Mouse (Mus musculus) bone marrow macrophage, adult 2 months (primary cell): ENCODE data around the gene Coro2b. TPM values are rescaled to one million over a fixed set of nuclear protein-coding genes. Genes with fewer than 3 reads are reported as not detected.

ENCODE experiments used
- H3K27ac ChIP-seq: 2 replicates; pipeline ENCODE4 v1.5.1; 2012; ENCODE audit warnings: low read depth, low read length; ENCODE audit not compliant: insufficient read depth
- H3K4me1 ChIP-seq: 2 replicates; pipeline ENCODE4 v1.6.1; 2012; ENCODE audit warnings: low read length; ENCODE audit not compliant: control insufficient read depth, insufficient read depth
- H3K4me3 ChIP-seq: 2 replicates; pipeline ENCODE4 v1.5.1; 2012; ENCODE audit warnings: mild to moderate bottlenecking, low read length, moderate library complexity; ENCODE audit not compliant: insufficient read depth
- CTCF ChIP-seq: IDR thresholded peaks from 2 replicates; pipeline ENCODE4 v1.5.1; 2012; ENCODE audit warnings: low read depth, mild to moderate bottlenecking, low read length, moderate library complexity
- POLR2A ChIP-seq: IDR thresholded peaks from 2 replicates; pipeline ENCODE4 v1.6.1; 2012; ENCODE audit warnings: mild to moderate bottlenecking, low read depth, low read length, borderline replicate concordance
- polyA plus RNA-seq: library from polyadenylated mRNA; stranded (reverse); fragments of >200 nt; gene quantifications from 2 replicates; pipeline ENCODE4 v1.2.4, GENCODE M21; 2012; ENCODE audit not compliant: missing spikeins, insufficient read depth, insufficient read length

The Coro2b gene
- polyA plus RNA-seq, 1 experiment, result 0.87 TPM

DNA sequence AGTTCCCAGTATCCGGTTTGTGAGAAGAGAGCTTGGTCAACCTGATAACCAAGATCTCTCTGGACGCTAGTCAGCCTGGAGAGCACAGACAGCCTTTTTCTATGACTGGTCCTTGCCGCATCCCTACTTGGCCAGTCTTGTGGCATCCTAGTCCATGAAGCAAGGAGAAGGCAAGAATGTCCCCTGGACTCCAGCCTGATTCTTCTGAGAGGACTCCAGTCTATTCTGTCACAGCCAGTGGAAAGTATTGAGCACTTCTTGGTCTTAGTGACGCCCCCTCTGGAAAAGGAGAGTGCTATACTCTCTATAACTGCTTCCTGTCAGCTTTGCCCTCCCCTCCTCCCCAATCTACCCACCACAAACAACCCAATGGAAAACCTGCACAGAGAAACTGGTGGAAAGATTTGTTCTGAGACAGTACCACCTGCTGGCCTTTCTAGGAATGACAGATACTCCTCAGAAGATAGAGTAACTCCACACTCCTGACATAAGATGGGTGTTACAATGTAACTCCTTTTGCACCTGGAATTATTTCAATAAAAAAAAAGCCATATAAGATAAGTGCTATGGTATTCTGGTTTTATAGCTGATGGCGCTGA is 18.5 kb upstream of the Coro2b start:
- TF ChIP-seq POLR2A (no peak), CTCF (no peak)
- H3K4me1 ChIP-seq, result no peaks in the 10 kb centered on the region
- no peak overlapping the region for H3K4me3 ChIP-seq
- no peak overlapping the region for H3K27ac ChIP-seq

GRCm38 (mm10) chr9:62554606-62555005 is 17.8 kb upstream of the Coro2b start:
- TF ChIP-seq POLR2A, result no peak
- no peak for TF ChIP-seq CTCF
- H3K27ac ChIP-seq, result no peak overlapping the region
- no peak overlapping the region for H3K4me3 ChIP-seq
- H3K4me1 ChIP-seq, result no peaks in the 10 kb centered on the region

- Histone ChIP-seq H3K4me3 (no peak overlapping the region), H3K27ac (no peak overlapping the region), H3K4me1 (no peaks in the 10 kb centered on the region)
- TF ChIP-seq CTCF, result peak; percentile 80
- no peak for TF ChIP-seq POLR2A
These were observed 16.6 kb upstream of the Coro2b start for GRCm38 (mm10) chr9:62553366-62553940.

DNA sequence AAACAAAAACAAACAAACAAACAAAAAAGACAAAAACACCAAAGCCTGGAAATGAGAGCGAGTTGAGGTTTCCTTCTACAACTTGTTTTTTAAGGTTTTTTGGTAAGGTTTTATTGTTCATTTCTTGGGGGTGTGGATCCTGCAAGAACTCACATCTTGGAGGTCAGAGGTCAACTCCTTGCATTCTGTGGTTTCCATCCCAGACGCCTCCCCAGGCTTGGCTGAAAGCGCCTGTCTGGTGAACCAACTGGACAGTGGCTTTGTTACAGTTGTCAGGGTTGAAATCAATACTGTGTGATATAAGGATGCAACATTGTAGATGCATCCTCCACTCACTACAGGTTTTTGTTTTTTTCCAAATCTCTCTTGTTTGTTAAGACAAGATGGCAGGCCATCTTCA is 14.7 kb upstream of the Coro2b start:
- H3K27ac ChIP-seq, result no peak overlapping the region
- TF ChIP-seq CTCF (no peak), POLR2A (no peak)
- H3K4me3 ChIP-seq, result no peak overlapping the region
- H3K4me1 ChIP-seq, result no peaks in the 10 kb centered on the region

- Histone ChIP-seq H3K4me3 (no peak overlapping the region), H3K27ac (no peak overlapping the region), H3K4me1 (no peaks in the 10 kb centered on the region)
- TF ChIP-seq CTCF (peak; percentile 69), POLR2A (no peak)
These were observed 13.8 kb upstream of the Coro2b start for GRCm38 (mm10) chr9:62550661-62551093.

DNA sequence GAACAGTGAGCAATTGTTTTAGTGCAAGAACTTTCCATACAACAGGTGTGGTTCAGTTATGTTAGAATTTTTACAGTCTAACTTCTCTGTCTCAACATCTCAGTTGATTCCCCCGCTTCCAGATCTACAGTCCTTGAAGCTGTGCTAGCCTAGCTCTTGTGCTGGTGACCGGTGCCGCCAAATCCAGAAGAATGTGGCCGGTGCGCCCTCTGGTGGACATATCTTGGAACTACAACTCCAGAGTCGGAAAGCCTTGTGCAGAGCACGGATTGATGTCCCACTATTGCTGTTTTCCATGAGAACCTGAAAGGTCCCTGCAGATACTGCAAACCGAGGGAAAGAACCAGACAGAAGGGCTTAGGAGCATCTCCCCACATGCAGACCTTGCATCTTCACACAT is 13.0 kb upstream of the Coro2b start:
- TF ChIP-seq CTCF (peak; percentile 78), POLR2A (no peak)
- H3K4me1 ChIP-seq, result no peaks in the 10 kb centered on the region
- H3K27ac ChIP-seq, result no peak overlapping the region
- no peak overlapping the region for H3K4me3 ChIP-seq

DNA sequence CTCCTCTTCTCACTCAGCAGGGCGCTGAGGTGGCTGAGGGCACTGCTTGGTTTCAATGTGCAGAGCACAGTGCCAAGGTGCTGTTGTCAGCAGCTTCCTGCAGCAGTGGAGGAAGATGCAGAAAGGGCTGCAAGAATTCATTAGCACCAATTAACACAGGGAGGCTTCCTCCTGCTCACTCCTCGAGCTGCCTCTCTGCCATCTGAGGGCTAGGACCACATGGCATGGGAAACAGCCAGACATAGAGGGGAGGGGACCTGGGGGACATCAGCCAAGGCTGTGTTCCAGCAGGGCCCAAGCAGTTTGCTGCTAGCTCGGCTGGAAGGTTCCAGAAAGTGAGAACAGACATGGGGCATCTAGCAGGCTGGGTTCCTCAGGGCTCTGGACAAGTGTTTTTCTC is 10.6 kb upstream of the Coro2b start:
- no peak for TF ChIP-seq CTCF
- TF ChIP-seq POLR2A, result no peak
- no peak overlapping the region for H3K4me3 ChIP-seq
- no peak overlapping the region for H3K27ac ChIP-seq
- H3K4me1 ChIP-seq, result no peaks in the 10 kb centered on the region

DNA sequence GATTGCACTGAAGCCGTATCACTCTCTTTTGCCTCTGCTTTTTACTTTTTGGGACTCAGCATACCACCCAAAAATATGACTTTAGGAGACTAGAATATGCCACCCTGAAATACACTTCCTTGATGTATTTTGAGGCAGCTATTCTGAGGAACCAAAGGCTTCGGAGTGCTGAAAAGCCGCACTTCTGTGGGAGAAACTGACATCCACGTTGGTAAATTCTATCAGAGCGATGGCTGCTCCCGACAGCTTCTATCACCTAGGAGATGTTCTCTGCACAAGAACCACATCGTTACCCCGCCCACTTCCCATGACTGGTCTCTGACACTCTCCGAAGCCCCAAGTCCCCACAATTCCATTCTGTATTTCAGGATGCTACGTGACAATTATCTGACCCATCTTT is 8.0 kb upstream of the Coro2b start:
- TF ChIP-seq CTCF (no peak), POLR2A (no peak)
- no peaks in the 10 kb centered on the region for H3K4me1 ChIP-seq
- no peak overlapping the region for H3K4me3 ChIP-seq
- no peak overlapping the region for H3K27ac ChIP-seq

GRCm38 (mm10) chr9:62543878-62544277 is 7.0 kb upstream of the Coro2b start:
- Histone ChIP-seq H3K4me1 (no peaks in the 10 kb centered on the region), H3K27ac (no peak overlapping the region), H3K4me3 (no peak overlapping the region)
- TF ChIP-seq CTCF (no peak), POLR2A (no peak)

- no peak overlapping the region for H3K4me3 ChIP-seq
- H3K27ac ChIP-seq, result no peak overlapping the region
- H3K4me1 ChIP-seq, result no peaks in the 10 kb centered on the region
- TF ChIP-seq POLR2A (no peak), CTCF (no peak)
These were observed 4.8 kb upstream of the Coro2b start for GRCm38 (mm10) chr9:62541606-62542005.
